Mouse (Mus musculus): ENCODE results near the gene Itgb4. TPM values are rescaled to one million over a fixed set of nuclear protein-coding genes. Genes with fewer than 3 reads are reported as not detected.
"Not testable (repeated sequence)": the region's sequence is repeated elsewhere in the genome, so short reads cannot be mapped to it uniquely, and the experiment has no call there.

Gene Itgb4
- polyA plus RNA-seq, 1 experiment: 2.1 TPM

GRCm38 (mm10) chr11:116010146-116010545 lies 35.6 kb downstream of the Itgb4 start:
- DNase-seq (ENCODE audit: low read depth): no peak
- TF ChIP-seq POLR2A (IDR thresholded peaks at IDR 0.05; ENCODE audit: borderline replicate concordance, extremely low read depth, insufficient read depth, insufficient read length, poor library complexity, severe bottlenecking) (no peak), CTCF (IDR thresholded peaks at IDR 0.05; ENCODE audit: borderline replicate concordance, extremely low read depth, insufficient read depth, insufficient read length) (no peak)

GRCm38 (mm10) chr11:116010948-116011347 lies 36.4 kb downstream of the Itgb4 start:
- no peak for TF ChIP-seq CTCF (IDR thresholded peaks at IDR 0.05; ENCODE audit: borderline replicate concordance, extremely low read depth, insufficient read depth, insufficient read length)
- TF ChIP-seq POLR2A (IDR thresholded peaks at IDR 0.05; ENCODE audit: borderline replicate concordance, extremely low read depth, insufficient read depth, insufficient read length, poor library complexity, severe bottlenecking): no peak
- DNase-seq (ENCODE audit: low read depth): no peak

- TF ChIP-seq CTCF (IDR thresholded peaks at IDR 0.05; ENCODE audit: borderline replicate concordance, extremely low read depth, insufficient read depth, insufficient read length): no peak
- no peak for TF ChIP-seq POLR2A (IDR thresholded peaks at IDR 0.05; ENCODE audit: borderline replicate concordance, extremely low read depth, insufficient read depth, insufficient read length, poor library complexity, severe bottlenecking)
- DNase-seq (ENCODE audit: low read depth): no peak
Measured at GRCm38 (mm10) chr11:116011529-116012261, 37.2 kb downstream of the Itgb4 start.

- TF ChIP-seq CTCF (IDR thresholded peaks at IDR 0.05; ENCODE audit: borderline replicate concordance, extremely low read depth, insufficient read depth, insufficient read length): no peak
- TF ChIP-seq POLR2A (IDR thresholded peaks at IDR 0.05; ENCODE audit: borderline replicate concordance, extremely low read depth, insufficient read depth, insufficient read length, poor library complexity, severe bottlenecking): peak; percentile 47; the same call in 1 of the 2 replicates
- peak; percentile 93 for DNase-seq (ENCODE audit: low read depth)
Measured at GRCm38 (mm10) chr11:116012262-116012947, 37.9 kb downstream of the Itgb4 start, which contains the start of gene Galk1. Gene Galk1 (minus strand): TSS chr11:116012719.

DNA sequence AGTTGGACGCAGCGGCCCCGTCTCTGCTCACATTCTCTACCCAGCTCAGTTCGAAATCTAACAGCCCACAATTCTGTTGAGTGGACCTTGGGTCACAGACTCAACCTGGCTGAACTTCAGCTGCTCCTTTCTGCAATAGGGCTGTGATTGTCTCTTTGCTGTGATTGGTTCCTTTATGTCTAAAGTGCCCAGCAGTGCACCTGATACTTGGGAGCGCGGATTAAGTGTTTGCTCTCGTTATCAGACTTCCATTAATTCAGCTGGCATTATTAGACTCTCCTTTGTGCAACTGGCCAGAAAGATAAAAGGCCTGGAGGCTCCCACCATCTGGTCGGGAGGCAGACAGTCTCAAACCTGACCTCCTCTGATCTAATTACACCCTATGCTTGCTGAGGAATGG lies 40.3 kb downstream of the Itgb4 start:
- TF ChIP-seq POLR2A (IDR thresholded peaks at IDR 0.05; ENCODE audit: borderline replicate concordance, extremely low read depth, insufficient read depth, insufficient read length, poor library complexity, severe bottlenecking) (no peak), CTCF (IDR thresholded peaks at IDR 0.05; ENCODE audit: borderline replicate concordance, extremely low read depth, insufficient read depth, insufficient read length) (no peak)
- DNase-seq (ENCODE audit: low read depth): no peak

GRCm38 (mm10) chr11:116018106-116018505 lies 43.6 kb downstream of the Itgb4 start:
- peak; percentile 50; the same call in 1 of the 2 replicates for TF ChIP-seq CTCF (IDR thresholded peaks at IDR 0.05; ENCODE audit: borderline replicate concordance, extremely low read depth, insufficient read depth, insufficient read length)
- no peak for TF ChIP-seq POLR2A (IDR thresholded peaks at IDR 0.05; ENCODE audit: borderline replicate concordance, extremely low read depth, insufficient read depth, insufficient read length, poor library complexity, severe bottlenecking)
- peak; percentile 48 for DNase-seq (ENCODE audit: low read depth)

- DNase-seq (ENCODE audit: low read depth): not testable (repeated sequence)
Measured at GRCm38 (mm10) chr11:116018867-116019266, 44.4 kb downstream of the Itgb4 start.

DNA sequence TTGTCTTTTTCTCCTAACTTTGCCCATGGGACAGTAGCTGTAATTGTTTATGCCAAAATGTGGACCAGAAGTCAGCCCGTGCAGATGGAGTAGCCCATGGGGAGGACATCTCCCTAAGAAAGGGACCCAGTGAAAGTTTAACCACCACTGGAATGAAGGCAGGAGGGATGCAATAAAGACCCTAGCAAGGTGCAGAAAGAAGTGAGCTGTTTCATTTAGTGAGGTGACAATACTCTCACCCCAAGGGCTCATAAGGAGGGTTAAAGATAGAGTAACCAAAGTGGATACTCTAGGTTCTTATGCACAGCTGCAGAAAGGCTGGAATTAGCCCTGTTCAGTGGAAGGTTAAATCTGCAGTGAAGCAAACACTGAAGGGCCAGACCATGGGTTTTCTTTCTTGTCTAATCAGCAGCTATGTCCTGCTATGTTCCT lies 44.9 kb downstream of the Itgb4 start:
- no peak for DNase-seq (ENCODE audit: low read depth)
- no peak for TF ChIP-seq POLR2A (IDR thresholded peaks at IDR 0.05; ENCODE audit: borderline replicate concordance, extremely low read depth, insufficient read depth, insufficient read length, poor library complexity, severe bottlenecking)
- no peak for TF ChIP-seq CTCF (IDR thresholded peaks at IDR 0.05; ENCODE audit: borderline replicate concordance, extremely low read depth, insufficient read depth, insufficient read length)

GRCm38 (mm10) chr11:116019976-116020411 lies 45.5 kb downstream of the Itgb4 start:
- no peak for TF ChIP-seq CTCF (IDR thresholded peaks at IDR 0.05; ENCODE audit: borderline replicate concordance, extremely low read depth, insufficient read depth, insufficient read length)
- no peak for TF ChIP-seq POLR2A (IDR thresholded peaks at IDR 0.05; ENCODE audit: borderline replicate concordance, extremely low read depth, insufficient read depth, insufficient read length, poor library complexity, severe bottlenecking)
- no peak for DNase-seq (ENCODE audit: low read depth)

- TF ChIP-seq CTCF (IDR thresholded peaks at IDR 0.05; ENCODE audit: borderline replicate concordance, extremely low read depth, insufficient read depth, insufficient read length): peak; percentile 12; the same call in 1 of the 2 replicates
- no peak for TF ChIP-seq POLR2A (IDR thresholded peaks at IDR 0.05; ENCODE audit: borderline replicate concordance, extremely low read depth, insufficient read depth, insufficient read length, poor library complexity, severe bottlenecking)
- DNase-seq (ENCODE audit: low read depth): no peak
Measured at GRCm38 (mm10) chr11:116020519-116020922, 46.0 kb downstream of the Itgb4 start.

GRCm38 (mm10) chr11:116021328-116022220 lies 47.1 kb downstream of the Itgb4 start:
- no peak for DNase-seq (ENCODE audit: low read depth)
- TF ChIP-seq CTCF (IDR thresholded peaks at IDR 0.05; ENCODE audit: borderline replicate concordance, extremely low read depth, insufficient read depth, insufficient read length): no peak
- TF ChIP-seq POLR2A (IDR thresholded peaks at IDR 0.05; ENCODE audit: borderline replicate concordance, extremely low read depth, insufficient read depth, insufficient read length, poor library complexity, severe bottlenecking): no peak
